Mouse (Mus musculus): ENCODE data around the gene N4bp1. TPM values are rescaled to one million over a fixed set of nuclear protein-coding genes. Genes with fewer than 3 reads are reported as not detected.

Gene N4bp1
- polyA plus RNA-seq, 1 experiment from 2014 or later: 24.6 TPM

DNA sequence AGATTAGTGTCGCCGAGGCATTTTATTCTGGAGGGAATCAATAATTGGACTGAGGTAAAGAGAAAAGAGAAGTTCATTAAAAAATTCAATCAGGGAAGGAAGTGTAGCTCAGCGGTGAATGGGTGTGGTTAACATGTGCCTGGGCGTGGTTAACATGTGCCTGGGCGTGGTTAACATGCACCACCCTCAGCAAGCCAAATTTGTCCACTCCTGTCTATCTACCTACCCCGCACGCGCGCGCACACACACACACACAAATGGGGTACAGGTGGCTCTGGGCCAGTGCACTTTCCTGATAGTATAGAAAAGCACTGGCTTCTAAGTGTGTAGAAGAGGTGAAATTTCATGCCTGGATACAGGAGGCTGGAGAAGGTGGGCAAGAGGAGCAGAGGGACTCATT is 119.9 kb downstream of the N4bp1 start:
- 29% methylated on average over 5 of the region's 10 CpGs for WGBS (ENCODE audit: missing documents)
- no peaks in the 10 kb centered on the region for H3K36me3 ChIP-seq (ENCODE audit: inconsistent target)
- no peak overlapping the region for H3K4me3 ChIP-seq (ENCODE audit: inconsistent target)
- no peaks in the 10 kb centered on the region for H3K79me2 ChIP-seq (ENCODE audit: inconsistent target)
- no peak overlapping the region for H3K27ac ChIP-seq

DNA sequence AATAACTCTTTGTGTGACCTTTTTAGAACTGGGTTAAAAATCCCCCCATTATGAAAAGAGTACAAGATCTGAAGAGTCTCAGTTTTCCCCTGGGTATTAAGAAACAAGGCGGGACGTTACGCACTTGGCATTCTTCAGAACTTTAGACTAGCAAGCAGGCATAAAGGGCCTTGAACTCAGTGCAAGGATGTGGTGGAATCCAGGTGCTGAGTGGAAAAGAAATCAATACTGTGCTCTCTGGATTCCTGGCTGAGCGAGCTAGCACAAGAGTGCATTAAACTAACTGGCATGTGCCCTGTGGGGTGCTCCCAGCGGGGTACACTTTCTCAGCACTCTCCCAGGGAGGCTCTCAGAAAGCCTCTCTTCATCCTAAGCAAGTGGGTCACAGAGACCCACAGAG is 122.3 kb downstream of the N4bp1 start:
- Histone ChIP-seq H3K36me3 (ENCODE audit: inconsistent target) (no peaks in the 10 kb centered on the region), H3K79me2 (ENCODE audit: inconsistent target) (no peaks in the 10 kb centered on the region), H3K4me3 (ENCODE audit: inconsistent target) (no peak overlapping the region), H3K27ac (no peak overlapping the region)
- WGBS (ENCODE audit: missing documents): 99% methylated on average over 5 of the region's 5 CpGs

DNA sequence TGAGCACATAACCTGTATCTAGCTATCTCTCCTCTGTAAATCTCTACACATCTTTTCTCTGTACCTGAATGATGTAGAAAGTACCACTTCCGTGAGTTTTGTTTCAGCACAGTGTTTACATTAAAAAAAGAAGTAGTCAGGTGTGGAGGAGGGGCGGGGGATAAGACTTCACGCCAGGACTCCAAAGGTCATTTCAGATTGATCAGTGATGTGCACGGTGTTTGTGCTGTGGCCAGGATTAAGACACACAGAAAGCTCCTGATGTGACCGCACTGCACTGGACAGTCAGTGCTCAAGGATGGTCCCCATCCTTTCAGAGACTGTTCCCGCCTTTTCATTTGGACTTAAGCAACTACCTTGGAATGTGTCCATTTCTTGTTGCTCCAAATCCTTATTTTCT is 124.3 kb downstream of the N4bp1 start:
- Histone ChIP-seq H3K4me3 (ENCODE audit: inconsistent target) (no peak overlapping the region), H3K27ac (no peak overlapping the region), H3K36me3 (ENCODE audit: inconsistent target) (no peaks in the 10 kb centered on the region), H3K79me2 (ENCODE audit: inconsistent target) (no peaks in the 10 kb centered on the region)
- 89% methylated on average over 6 of the region's 6 CpGs for WGBS (ENCODE audit: missing documents)

GRCm38 (mm10) chr8:86759090-86759491 is 126.0 kb downstream of the N4bp1 start:
- 92% methylated on average over 4 of the region's 4 CpGs for WGBS (ENCODE audit: missing documents)
- Histone ChIP-seq H3K27ac (no peak overlapping the region), H3K36me3 (ENCODE audit: inconsistent target) (no peaks in the 10 kb centered on the region), H3K79me2 (ENCODE audit: inconsistent target) (no peaks in the 10 kb centered on the region), H3K4me3 (ENCODE audit: inconsistent target) (no peak overlapping the region)

- H3K27ac ChIP-seq: no peak overlapping the region
- WGBS (ENCODE audit: missing documents): 84% methylated on average over 3 of the region's 3 CpGs
Measured at GRCm38 (mm10) chr8:86758651-86759050, 126.4 kb downstream of the N4bp1 start.

More at GRCm38 (mm10) chr8:86758651-86759050, 126.4 kb downstream of the N4bp1 start:
- Histone ChIP-seq H3K79me2 (ENCODE audit: inconsistent target) (no peaks in the 10 kb centered on the region), H3K4me3 (ENCODE audit: inconsistent target) (no peak overlapping the region), H3K36me3 (ENCODE audit: inconsistent target) (no peaks in the 10 kb centered on the region)

Other genes starting within 250 kb of the N4bp1 start
- gene Gm10638, start 139.6 kb downstream of the N4bp1 start, polyA plus RNA-seq (2018): not detected in 3 replicates
- gene Siah1a, start 139.3 kb downstream of the N4bp1 start, polyA plus RNA-seq (2018): 6.3 to 9.4 TPM (median 7.6 TPM) in 3 replicates